Mouse (Mus musculus): Measurements from ENCODE around the gene Hfe2. TPM values are rescaled to one million over a fixed set of nuclear protein-coding genes. Genes with fewer than 3 reads are reported as not detected.
"Not testable (repeated sequence)": the region's sequence is repeated elsewhere in the genome, so short reads cannot be mapped to it uniquely, and the experiment has no call there.

The Hfe2 gene
- polyA plus RNA-seq, 1 experiment from 2014 or later: 0.20 TPM

- 76% methylated on average over 6 of the region's 8 CpGs for WGBS
- H3K9ac ChIP-seq (replicated peaks; ENCODE audit: low read depth, low read length); ATAC-seq (ENCODE audit: insufficient number of reproducible peaks, insufficient read depth, low FRiP score, low read depth): not testable (repeated sequence)
These were observed 35.3 kb upstream of the Hfe2 start for GRCm38 (mm10) chr3:96489636-96490035.

GRCm38 (mm10) chr3:96494456-96494855 is 30.5 kb upstream of the Hfe2 start:
- ATAC-seq (ENCODE audit: insufficient number of reproducible peaks, insufficient read depth, low FRiP score, low read depth); H3K27me3 ChIP-seq (ENCODE audit: control insufficient read depth, insufficient read depth, low read length); H3K9me3 ChIP-seq (ENCODE audit: control insufficient read depth, low read depth, low read length); H3K4me3 ChIP-seq (ENCODE audit: low read depth, low read length); H3K36me3 ChIP-seq (ENCODE audit: control insufficient read depth, insufficient read depth, low read length); H3K4me1 ChIP-seq (ENCODE audit: control insufficient read depth, insufficient read depth, low read length); H3K27ac ChIP-seq (ENCODE audit: low read length); H3K9ac ChIP-seq (replicated peaks; ENCODE audit: low read depth, low read length); H3K4me2 ChIP-seq (replicated peaks; ENCODE audit: low read depth, low read length): not testable (repeated sequence)
- 95% methylated on average over 5 of the region's 11 CpGs for WGBS

More at GRCm38 (mm10) chr3:96489636-96490035, 35.3 kb upstream of the Hfe2 start:
- not testable (repeated sequence) for H3K36me3 ChIP-seq (ENCODE audit: control insufficient read depth, insufficient read depth, low read length); H3K4me2 ChIP-seq (replicated peaks; ENCODE audit: low read depth, low read length); H3K4me3 ChIP-seq (ENCODE audit: low read depth, low read length); H3K27me3 ChIP-seq (ENCODE audit: control insufficient read depth, insufficient read depth, low read length); H3K9me3 ChIP-seq (ENCODE audit: control insufficient read depth, low read depth, low read length); H3K4me1 ChIP-seq (ENCODE audit: control insufficient read depth, insufficient read depth, low read length)
- 0 out of 2 replicates have a peak overlapping the region, but pooled peaks have one; percentile 33 for H3K27ac ChIP-seq (ENCODE audit: low read length)

- Histone ChIP-seq H3K9ac (replicated peaks; ENCODE audit: low read depth, low read length) (no peak overlapping the region), H3K36me3 (ENCODE audit: control insufficient read depth, insufficient read depth, low read length) (no peaks in the 10 kb centered on the region), H3K4me2 (replicated peaks; ENCODE audit: low read depth, low read length) (no peak overlapping the region), H3K27me3 (ENCODE audit: control insufficient read depth, insufficient read depth, low read length) (no peaks in the 10 kb centered on the region), H3K9me3 (ENCODE audit: control insufficient read depth, low read depth, low read length) (no peaks in the 10 kb centered on the region), H3K4me1 (ENCODE audit: control insufficient read depth, insufficient read depth, low read length) (no peaks in the 10 kb centered on the region; the same call in 1 of the 2 replicates), H3K27ac (ENCODE audit: low read length) (no peak overlapping the region), H3K4me3 (ENCODE audit: low read depth, low read length) (no peak overlapping the region)
- 95% methylated on average over 3 of the region's 3 CpGs for WGBS
- ATAC-seq (ENCODE audit: insufficient number of reproducible peaks, insufficient read depth, low FRiP score, low read depth): no peak
These were observed 30.1 kb upstream of the Hfe2 start for GRCm38 (mm10) chr3:96494912-96495311.

GRCm38 (mm10) chr3:96495490-96496210 is 29.3 kb upstream of the Hfe2 start:
- Histone ChIP-seq H3K9me3 (ENCODE audit: control insufficient read depth, low read depth, low read length) (no peaks in the 10 kb centered on the region), H3K4me3 (ENCODE audit: low read depth, low read length) (no peak overlapping the region), H3K27ac (ENCODE audit: low read length) (no peak overlapping the region), H3K27me3 (ENCODE audit: control insufficient read depth, insufficient read depth, low read length) (no peaks in the 10 kb centered on the region), H3K4me2 (replicated peaks; ENCODE audit: low read depth, low read length) (no peak overlapping the region), H3K4me1 (ENCODE audit: control insufficient read depth, insufficient read depth, low read length) (no peaks in the 10 kb centered on the region; the same call in 1 of the 2 replicates), H3K9ac (replicated peaks; ENCODE audit: low read depth, low read length) (no peak overlapping the region), H3K36me3 (ENCODE audit: control insufficient read depth, insufficient read depth, low read length) (no peaks in the 10 kb centered on the region)
- 98% methylated on average over 1 of the region's 1 CpGs for WGBS
- ATAC-seq (ENCODE audit: insufficient number of reproducible peaks, insufficient read depth, low FRiP score, low read depth): no peak

GRCm38 (mm10) chr3:96496216-96496615 is 28.8 kb upstream of the Hfe2 start:
- Histone ChIP-seq H3K9me3 (ENCODE audit: control insufficient read depth, low read depth, low read length) (no peaks in the 10 kb centered on the region), H3K36me3 (ENCODE audit: control insufficient read depth, insufficient read depth, low read length) (no peaks in the 10 kb centered on the region), H3K4me2 (replicated peaks; ENCODE audit: low read depth, low read length) (no peak overlapping the region), H3K4me3 (ENCODE audit: low read depth, low read length) (no peak overlapping the region), H3K27me3 (ENCODE audit: control insufficient read depth, insufficient read depth, low read length) (no peaks in the 10 kb centered on the region), H3K27ac (ENCODE audit: low read length) (no peak overlapping the region), H3K4me1 (ENCODE audit: control insufficient read depth, insufficient read depth, low read length) (no peaks in the 10 kb centered on the region; the same call in 1 of the 2 replicates), H3K9ac (replicated peaks; ENCODE audit: low read depth, low read length) (no peak overlapping the region)
- 70% methylated on average over 7 of the region's 7 CpGs for WGBS
- ATAC-seq (ENCODE audit: insufficient number of reproducible peaks, insufficient read depth, low FRiP score, low read depth): no peak

GRCm38 (mm10) chr3:96496620-96497275 is 28.2 kb upstream of the Hfe2 start:
- H3K9ac ChIP-seq (replicated peaks; ENCODE audit: low read depth, low read length); H3K27me3 ChIP-seq (ENCODE audit: control insufficient read depth, insufficient read depth, low read length); H3K4me1 ChIP-seq (ENCODE audit: control insufficient read depth, insufficient read depth, low read length); H3K36me3 ChIP-seq (ENCODE audit: control insufficient read depth, insufficient read depth, low read length); ATAC-seq (ENCODE audit: insufficient number of reproducible peaks, insufficient read depth, low FRiP score, low read depth); H3K27ac ChIP-seq (ENCODE audit: low read length); H3K9me3 ChIP-seq (ENCODE audit: control insufficient read depth, low read depth, low read length): not testable (repeated sequence)
- Histone ChIP-seq H3K4me2 (replicated peaks; ENCODE audit: low read depth, low read length) (peak overlapping the region; percentile 74), H3K4me3 (ENCODE audit: low read depth, low read length) (peak overlapping the region; percentile 45)
- WGBS: 19% methylated on average over 14 of the region's 14 CpGs

GRCm38 (mm10) chr3:96497451-96498028 is 27.4 kb upstream of the Hfe2 start:
- H3K36me3 ChIP-seq (ENCODE audit: control insufficient read depth, insufficient read depth, low read length): no peaks in the 10 kb centered on the region
- no peak overlapping the region; the same call in 1 of the 2 replicates for H3K27ac ChIP-seq (ENCODE audit: low read length)
- H3K27me3 ChIP-seq (ENCODE audit: control insufficient read depth, insufficient read depth, low read length): no peaks in the 10 kb centered on the region
- H3K9me3 ChIP-seq (ENCODE audit: control insufficient read depth, low read depth, low read length): no peaks in the 10 kb centered on the region
- peak overlapping the region; percentile 33; the same call in 1 of the 2 replicates for H3K9ac ChIP-seq (replicated peaks; ENCODE audit: low read depth, low read length)
- under 1% methylated on average over 19 of the region's 19 CpGs for WGBS
- no peaks in the 10 kb centered on the region; the same call in 1 of the 2 replicates for H3K4me1 ChIP-seq (ENCODE audit: control insufficient read depth, insufficient read depth, low read length)
- H3K4me3 ChIP-seq (ENCODE audit: low read depth, low read length): peak overlapping the region; percentile 45
- peak; percentile 44; the same call in 1 of the 2 replicates for ATAC-seq (ENCODE audit: insufficient number of reproducible peaks, insufficient read depth, low FRiP score, low read depth)
- peak overlapping the region; percentile 74 for H3K4me2 ChIP-seq (replicated peaks; ENCODE audit: low read depth, low read length)

GRCm38 (mm10) chr3:96498476-96499245 is 26.3 kb upstream of the Hfe2 start:
- Histone ChIP-seq H3K36me3 (ENCODE audit: control insufficient read depth, insufficient read depth, low read length) (no peaks in the 10 kb centered on the region), H3K4me2 (replicated peaks; ENCODE audit: low read depth, low read length) (no peak overlapping the region), H3K4me3 (ENCODE audit: low read depth, low read length) (0 out of 2 replicates have a peak overlapping the region, but pooled peaks have one; percentile 68), H3K9me3 (ENCODE audit: control insufficient read depth, low read depth, low read length) (no peaks in the 10 kb centered on the region), H3K27me3 (ENCODE audit: control insufficient read depth, insufficient read depth, low read length) (no peaks in the 10 kb centered on the region), H3K27ac (ENCODE audit: low read length) (no peak overlapping the region), H3K4me1 (ENCODE audit: control insufficient read depth, insufficient read depth, low read length) (no peaks in the 10 kb centered on the region; the same call in 1 of the 2 replicates), H3K9ac (replicated peaks; ENCODE audit: low read depth, low read length) (no peak overlapping the region)
- no peak for ATAC-seq (ENCODE audit: insufficient number of reproducible peaks, insufficient read depth, low FRiP score, low read depth)
- WGBS: 80% methylated on average over 4 of the region's 4 CpGs

All from stomach, embryonic 14.5 days (tissue).